Mouse (Mus musculus) adrenal gland (tissue): ENCODE measurements at regions not wholly inside any gene's neighbourhood (a gene's known extent, or its start where the extent isn't known, plus 50 kb on each side); places are given as distances from the start of the nearest gene placed in this dataset.

Source experiments
- intact Hi-C: fragments of 180-260 bp; cut with DNase I; formaldehyde crosslinking; loops from one replicate; pipeline ENCODE4 v1.15.1; 2025

GRCm38 (mm10) chr4:57362652-57363051 is 61.0 kb upstream of the Ptpn3 start:
- intact Hi-C loops = loop anchor here (10.0 kb wide), 1 partner anchor 242 kb away; no protein-coding TSS in a partner anchor

GRCm38 (mm10) chr4:57369736-57370373 is 64.2 kb upstream of the Palm2 start:
- intact Hi-C loops = loop anchor here (10.0 kb wide), 2 partner anchors 235 to 555 kb away; no protein-coding TSS in a partner anchor

- intact Hi-C loops = loop anchor here (10.0 kb wide), 1 partner anchor 547 kb away; no protein-coding TSS in a partner anchor
Observed at GRCm38 (mm10) chr4:57377872-57378271, 56.2 kb upstream of the Palm2 start.

- intact Hi-C loops = no loop called here
Observed at GRCm38 (mm10) chr4:57380063-57380800, 53.8 kb upstream of the Palm2 start.

GRCm38 (mm10) chr4:57381306-57381705 is 52.7 kb upstream of the Palm2 start:
- intact Hi-C loops = no loop called here
